Mouse (Mus musculus): Measurements from ENCODE around the gene Plpp6.
"Not testable (repeated sequence)": the region's sequence is repeated elsewhere in the genome, so short reads cannot be mapped to it uniquely, and the experiment has no call there.

Gene Plpp6

DNA sequence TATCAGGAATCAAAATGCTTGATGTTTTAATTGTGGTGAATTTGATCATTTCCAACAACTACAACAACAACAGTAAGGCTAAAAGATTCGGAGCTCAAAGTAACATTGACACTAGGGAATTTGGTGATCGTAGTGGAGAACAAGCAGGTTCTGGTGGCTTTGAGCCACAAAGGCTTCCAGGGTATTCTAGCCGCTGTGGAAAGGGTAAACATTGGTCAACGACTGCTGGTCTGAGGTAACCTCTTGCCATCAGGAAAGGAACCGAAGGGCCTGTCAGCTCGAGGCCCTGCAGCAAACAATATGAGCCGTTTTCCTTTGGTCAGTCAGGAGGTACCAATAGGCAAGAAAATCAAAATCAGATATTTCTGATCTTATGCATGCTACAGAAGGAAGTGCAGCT, 18.9 kb downstream of the Plpp6 start:
- DNase-seq (ENCODE audit: low read depth, low spot score), result no peak

DNA sequence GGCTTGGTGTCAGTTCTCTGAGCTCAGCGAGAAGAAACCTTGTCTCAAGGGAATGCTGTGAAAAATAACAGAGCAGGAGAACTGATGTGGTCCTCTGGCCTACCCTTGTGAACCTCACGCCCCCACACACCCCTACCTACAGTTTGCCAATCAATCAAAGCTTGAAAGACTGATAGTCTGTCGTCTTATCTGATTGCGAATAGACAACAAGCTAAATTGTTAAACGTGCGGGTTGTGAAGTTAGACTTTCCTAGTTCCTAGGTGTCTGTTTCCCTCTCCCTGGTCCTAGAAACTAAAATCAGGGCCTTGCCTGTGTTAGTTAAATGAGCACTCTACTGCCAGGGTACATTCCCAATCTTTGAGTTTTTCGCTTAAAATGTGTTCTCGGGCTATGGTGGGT, 25.8 kb downstream of the Plpp6 start:
- DNase-seq (ENCODE audit: low read depth, low spot score), result no peak

DNA sequence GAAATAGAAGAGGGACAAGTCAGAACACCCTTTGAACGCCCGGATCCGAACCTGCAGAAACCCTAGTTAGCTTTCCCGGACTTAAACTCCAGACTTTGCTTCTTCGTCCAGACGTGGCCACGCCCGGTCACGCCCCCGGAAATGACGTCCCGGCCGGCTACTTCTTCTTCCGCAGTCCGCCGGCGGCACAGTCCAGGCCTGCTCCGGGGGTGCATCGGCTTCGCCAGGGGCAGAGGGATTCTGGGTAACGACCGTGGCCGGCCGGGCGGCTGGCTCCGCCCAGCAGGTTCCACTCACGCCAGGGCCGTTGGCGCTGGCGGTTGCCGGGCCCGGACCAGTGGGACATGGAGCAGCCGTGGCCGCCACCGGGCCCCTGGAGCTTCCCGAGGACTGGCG, 26.4 kb downstream of the Plpp6 start, which contains the start of gene Cdc37l1:
Gene Cdc37l1, plus strand, starts transcription at position 159 of the 396 bp plus-strand sequence.
- DNase-seq (ENCODE audit: low read depth, low spot score), result peak; percentile 80

DNA sequence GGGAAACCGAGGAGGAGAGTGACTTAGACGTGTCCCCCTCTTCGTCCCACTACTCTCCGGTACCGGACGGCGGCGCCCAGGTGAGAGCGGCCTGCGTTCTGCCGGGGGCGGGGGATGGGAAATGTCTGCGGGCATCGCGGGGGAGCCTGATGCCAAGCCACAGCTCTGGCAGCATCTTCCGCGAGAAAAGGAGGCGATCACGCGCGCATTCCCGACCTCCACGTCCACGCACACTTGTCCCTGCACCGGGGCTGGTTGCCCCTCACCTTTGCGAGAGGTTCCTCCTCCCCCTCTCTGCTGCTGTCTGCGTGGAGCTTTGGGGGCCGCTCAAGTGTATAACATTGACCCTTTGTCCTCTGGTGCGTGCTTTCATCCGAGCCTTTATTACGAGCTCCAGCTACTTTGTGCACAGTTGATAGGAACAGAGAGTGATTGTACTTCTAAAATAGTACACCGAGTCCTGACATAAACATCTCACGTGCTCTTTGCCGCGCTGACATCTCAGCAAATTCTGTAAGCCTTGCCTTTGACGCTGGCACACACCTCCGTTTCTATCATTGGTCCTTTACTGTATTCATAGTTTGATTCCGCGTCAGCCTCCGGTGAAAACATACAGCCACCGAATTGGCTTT, 27.0 kb downstream of the Plpp6 start:
- no peak for DNase-seq (ENCODE audit: low read depth, low spot score)

DNA sequence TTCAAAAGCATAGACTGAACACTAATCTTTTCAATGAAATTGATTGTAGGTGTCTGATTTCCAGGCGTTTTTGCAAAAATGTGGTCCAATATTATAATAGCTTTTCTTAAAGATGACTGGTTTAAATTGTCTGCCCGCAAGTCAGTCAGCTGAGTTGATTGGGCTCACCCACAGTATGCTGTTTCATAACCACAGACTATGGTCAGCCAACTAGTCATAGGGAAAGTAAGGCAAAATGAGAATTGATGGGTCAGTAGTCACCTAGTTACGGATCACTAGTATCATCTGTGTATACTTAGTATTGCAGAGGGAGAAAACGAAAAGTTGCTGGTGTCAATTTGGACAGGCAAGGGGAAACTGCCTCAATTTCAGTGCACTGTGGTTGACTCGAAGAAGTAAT, 27.6 kb downstream of the Plpp6 start:
- no peak for DNase-seq (ENCODE audit: low read depth, low spot score)

DNA sequence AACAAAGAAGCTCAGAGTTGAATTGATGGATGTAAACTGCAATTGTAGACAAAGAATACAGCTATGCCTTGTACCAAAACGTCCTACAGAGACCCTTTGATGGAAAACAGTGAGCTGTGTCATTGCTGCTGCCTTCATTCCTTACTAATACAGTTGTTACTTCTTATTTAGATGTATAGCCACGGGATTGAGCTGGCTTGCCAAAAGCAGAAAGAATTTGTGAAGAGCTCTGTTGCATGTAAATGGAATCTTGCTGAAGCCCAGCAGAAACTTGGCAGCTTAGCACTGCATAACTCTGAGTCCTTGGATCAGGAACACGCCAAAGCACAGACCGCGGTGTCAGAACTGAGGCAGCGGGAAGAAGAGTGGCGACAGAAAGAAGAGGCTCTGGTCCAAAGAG, 31.1 kb downstream of the Plpp6 start:
- no peak for DNase-seq (ENCODE audit: low read depth, low spot score)

DNA sequence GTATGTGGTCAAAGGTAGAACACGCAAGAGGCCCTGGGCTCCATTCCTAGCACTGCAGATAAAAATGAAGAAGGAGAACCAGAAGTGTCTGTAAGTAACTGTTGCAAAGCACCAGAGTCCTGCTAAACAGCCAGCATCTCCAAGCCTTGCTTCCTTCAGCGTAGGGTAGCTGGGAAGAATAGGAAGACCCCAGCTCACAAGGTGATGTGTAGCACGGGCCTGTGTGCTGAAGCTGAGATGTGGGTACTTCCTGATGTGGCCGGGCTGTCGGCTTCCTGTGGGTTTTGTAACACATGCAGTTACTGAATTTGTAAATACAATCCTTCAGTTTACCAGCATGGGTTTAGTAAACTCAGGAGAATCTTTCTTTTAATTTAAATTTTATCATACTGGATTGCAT, 31.6 kb downstream of the Plpp6 start:
- DNase-seq (ENCODE audit: low read depth, low spot score), result no peak

DNA sequence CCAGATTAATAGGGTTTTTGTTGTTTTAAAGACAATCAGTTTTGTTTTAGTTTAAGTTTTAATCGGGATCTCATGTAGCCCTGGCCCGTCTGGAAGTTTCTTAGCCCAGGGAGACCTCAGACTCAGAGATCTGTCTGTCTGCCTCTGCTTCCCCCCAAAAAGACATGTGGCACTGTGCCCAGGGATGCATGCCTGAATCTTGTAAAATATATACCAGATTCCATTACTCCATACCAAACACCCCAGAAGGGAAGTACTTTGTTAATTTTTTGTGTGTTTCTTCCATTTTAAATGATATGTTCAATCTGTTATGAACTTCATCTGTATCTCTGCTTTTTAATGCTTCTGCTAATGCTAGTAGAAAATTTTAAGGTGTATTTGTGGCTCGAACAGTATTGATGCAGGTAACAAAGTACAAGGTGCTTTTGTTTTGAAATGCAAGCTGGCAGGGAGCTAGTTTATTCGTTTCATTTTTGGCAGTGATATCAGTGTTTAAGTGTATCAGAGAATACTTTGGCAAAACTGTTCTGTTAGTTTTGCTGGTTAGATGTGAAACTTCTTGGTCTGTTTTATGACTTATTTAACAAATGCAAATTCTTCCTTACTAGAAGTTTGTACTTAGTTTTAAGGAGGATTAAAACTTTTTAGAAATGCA, 34.4 kb downstream of the Plpp6 start:
- no peak for DNase-seq (ENCODE audit: low read depth, low spot score)

DNA sequence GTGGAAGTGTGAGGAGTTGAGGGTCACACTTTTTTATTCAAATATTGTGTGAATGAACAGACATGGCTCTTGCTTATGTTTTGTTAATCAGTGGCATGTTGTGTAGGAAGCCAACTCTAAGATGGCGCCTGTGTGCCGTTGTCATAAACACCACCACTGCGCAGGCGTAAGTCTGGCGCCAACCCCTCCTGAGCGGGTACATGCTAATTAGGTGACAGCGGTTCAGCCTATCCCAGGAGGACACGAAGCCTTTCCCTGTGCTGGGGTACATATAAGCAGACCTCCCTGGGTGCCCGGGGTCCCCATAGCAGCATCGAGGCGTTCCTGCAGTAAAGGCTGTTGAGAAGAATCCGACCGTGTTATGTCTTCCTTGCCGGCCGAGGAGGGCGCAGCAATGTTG, 36.6 kb downstream of the Plpp6 start:
- not testable (repeated sequence) for DNase-seq (ENCODE audit: low read depth, low spot score)

DNA sequence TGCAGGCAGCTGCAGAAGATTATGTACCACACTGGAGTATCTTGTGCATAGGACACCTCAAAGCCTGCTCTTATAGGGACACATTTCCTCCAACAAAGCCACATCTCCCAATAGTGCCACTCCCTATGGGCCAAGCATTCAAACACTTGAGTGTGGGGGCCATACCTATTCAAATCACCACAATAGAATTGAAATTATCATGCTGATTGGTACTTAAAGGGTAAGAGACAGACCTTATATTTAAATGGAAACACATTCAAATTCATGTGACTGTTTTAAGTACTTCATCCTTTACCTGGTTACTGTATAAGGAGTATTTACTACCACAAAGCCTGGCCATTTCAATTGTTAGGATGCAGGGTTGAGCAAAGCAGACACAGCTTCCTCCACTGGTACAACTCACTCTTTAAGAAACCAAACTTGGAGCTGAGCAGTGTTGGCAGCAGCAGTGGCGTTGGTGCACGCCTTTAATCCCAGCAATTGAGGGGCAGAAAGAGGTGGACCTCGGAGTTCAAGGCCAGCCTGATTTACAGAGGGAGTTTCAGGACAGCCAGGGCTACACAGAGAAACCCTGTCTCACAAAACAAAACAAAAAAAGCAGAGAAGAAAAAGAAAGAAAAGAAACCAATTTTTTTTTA, 44.4 kb downstream of the Plpp6 start:
- DNase-seq (ENCODE audit: low read depth, low spot score), result peak; percentile 67

DNA sequence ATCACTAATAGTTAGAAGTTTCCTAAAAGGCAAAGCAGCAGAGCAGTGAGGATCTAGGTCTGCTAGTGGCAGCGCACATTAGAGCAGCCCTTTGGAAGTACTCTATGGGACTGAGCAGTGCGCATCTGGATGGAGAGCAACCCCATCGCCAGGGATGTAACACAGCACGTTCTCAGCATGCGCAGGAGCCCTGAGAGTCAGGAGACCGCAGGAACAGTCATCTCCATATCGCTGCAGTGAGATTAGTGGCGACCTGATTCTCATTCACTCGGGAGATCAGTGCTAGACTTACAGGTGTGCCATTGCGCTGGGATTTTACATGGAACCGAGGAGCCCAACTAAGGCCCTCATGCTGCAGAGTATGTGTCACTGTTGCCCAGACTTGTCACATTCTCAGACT, 45.3 kb downstream of the Plpp6 start:
- DNase-seq (ENCODE audit: low read depth, low spot score), result no peak

DNA sequence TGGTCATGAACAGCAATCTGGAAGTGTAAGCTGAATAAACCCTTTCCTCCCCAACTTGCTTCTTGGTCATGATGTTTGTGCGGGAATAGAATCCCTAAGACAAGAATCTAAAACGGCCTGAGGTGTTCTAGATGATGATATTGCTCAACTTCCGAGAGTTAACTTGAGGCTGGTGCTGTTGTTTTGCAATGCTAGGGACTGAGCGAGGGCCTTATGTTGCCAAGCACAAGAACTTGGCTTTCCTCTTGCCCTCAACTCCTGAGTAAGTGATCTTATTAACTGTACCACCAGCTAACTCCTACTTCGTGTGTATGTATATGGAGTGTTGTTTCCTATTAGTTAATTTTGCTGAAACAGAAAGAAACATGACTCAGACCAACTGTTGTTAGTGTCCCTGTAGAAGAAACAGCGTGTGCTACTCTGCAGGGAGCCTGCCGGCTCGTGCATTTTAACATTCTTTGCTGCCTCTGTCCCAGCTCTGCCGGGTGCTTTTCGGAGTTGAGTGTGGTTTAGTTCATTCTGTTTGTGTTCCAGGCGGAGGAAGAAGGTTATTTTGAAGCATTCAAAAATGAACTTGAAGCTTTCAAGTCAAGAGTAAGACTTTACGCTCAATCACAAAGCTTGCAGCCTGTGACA, 47.7 kb downstream of the Plpp6 start:
- DNase-seq (ENCODE audit: low read depth, low spot score), result no peak

DNA sequence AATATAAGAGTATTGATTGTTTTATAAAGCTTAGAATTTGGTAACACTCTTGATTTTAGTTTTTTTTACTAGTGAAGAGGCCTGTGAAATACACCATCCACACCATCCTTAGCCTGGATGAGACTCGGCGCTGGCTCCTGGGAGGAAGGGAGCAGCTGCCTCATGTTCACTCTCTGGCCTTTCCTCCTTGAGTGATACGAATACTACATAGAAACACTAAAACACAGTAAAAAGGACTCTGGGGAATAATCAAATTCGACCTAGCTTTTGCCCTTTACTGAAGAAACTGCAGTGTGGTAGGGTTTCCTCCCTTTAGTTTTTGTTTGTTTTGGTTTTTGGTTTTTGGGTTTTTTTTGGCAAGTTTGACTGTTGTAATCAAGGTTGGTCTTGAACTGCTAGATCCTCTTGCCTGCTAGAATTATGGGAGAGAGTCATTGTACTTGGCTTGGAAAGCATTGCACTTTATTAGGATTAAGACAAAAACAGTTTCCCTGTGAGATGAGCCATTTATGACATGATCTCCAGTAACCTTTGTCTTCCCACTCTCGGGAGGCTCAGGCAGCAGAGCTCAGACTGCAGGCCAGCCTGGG, 50.8 kb downstream of the Plpp6 start:
- DNase-seq (ENCODE audit: low read depth, low spot score), result no peak

DNA sequence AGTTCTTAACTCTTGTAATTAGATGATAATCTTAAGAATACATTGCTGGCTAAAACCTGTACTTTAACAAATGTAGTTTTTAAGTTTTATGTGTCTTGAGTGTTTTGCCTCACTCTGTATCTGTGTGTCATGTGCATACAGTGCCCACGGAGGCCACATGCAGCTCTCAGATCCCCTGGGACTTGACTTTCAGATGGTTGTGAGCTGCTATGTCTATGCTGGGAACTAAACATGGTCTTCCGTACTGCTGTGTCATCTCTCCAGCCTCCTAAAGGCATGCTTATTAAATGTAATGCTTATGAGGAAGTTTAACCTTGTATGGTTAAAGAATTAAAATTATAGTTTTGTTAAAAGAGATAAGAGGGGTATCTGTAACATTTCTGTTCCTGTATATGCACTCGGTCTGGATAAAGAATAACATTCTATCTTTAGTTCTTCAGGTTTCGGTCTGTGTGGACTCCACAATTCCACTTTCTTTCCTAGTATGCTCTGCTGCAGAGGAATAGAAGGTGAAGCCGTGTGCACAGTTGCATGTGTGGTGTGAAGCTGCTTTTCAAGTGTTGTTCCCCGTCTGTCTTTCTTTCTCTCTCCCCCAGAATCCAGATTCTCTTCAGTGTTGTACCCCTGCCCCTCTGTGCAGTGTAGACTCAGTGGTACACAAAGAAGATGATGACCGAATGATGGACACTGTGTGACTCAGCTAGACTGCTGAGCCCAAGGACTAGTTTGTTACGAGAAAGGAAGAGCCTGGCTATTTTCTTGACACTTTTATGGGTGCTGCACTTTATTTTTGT, 51.9 kb downstream of the Plpp6 start:
- DNase-seq (ENCODE audit: low read depth, low spot score), result no peak

DNA sequence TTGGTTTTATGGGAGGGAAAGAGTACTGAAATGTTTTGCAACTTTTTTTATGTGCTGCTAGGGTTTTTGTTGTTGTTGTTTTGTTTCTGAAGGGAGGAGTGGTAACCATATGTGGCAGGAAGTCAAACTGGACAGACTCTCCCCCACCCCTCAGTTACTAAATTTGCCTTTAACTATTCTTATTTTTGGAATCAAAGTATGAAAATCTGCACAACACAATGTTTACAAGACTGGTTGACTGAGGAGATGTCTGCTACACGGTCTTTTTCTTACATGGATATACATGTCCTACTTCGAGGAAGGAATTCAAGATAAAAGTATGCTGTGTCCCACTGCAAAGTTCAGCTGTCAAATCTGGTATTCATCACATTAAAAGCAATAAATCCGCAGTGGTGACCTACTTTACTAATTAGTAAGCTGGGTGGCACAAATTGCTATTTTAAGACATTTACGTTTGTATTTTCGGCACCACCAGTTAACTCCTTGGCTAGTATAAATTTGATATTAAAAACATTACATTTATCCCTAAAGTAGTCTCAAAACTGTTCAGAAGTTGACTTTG, 52.5 kb downstream of the Plpp6 start:
- DNase-seq (ENCODE audit: low read depth, low spot score), result no peak

All from WW6 (cell line).